16 mouse cellular contexts compared by ENCODE assay signal in genomic region chr6:84566825-84567224, GRCm38 (mm10).
"Had no signal": no experiment of that assay in that cellular context is flagged by ENCODE, and none has a peak within 500 bp of the region (broad histone marks: within the 10 kb centered on the region; RNA-seq: fewer than 3 reads in every experiment).

No protein-coding gene starts in this region.

- DNase-seq: heart, postnatal 10 days; heart, postnatal 14 days; heart, postnatal 36 days; heart, postnatal 4 days; kidney, adult 11 months; kidney, adult 18-20 months; kidney, adult 2 months; kidney, adult 8-10 months; kidney, adult 9 months; kidney, postnatal 10 days; kidney, postnatal 14 days; kidney, postnatal 25 days; kidney, postnatal 36 days; kidney, postnatal 4 days; layer of hippocampus, adult 9-11 months; layer of hippocampus, postnatal 36 days had no signal
